Mouse (Mus musculus) lung, embryonic 14.5 days (tissue): ENCODE data around the gene Timm22. TPM values are rescaled to one million over a fixed set of nuclear protein-coding genes. Genes with fewer than 3 reads are reported as not detected.

Experiments
- ATAC-seq: fragments of 200-750 bp; cut with Nextera tagmentation; 2 replicates; pipeline ENCODE4 v1.8.0; 2017; ENCODE audit warnings: mild to moderate bottlenecking, moderate TSS enrichment, moderate library complexity; ENCODE audit not compliant: insufficient read depth
- DNase-seq: peaks from one replicate; pipeline ENCODE4 v3.0.0-alpha.2; 2015
- H3K27ac ChIP-seq: fragments of 300-500 bp; sonication (generic); 2 replicates; pipeline ENCODE4 v1.5.1; 2014; ENCODE audit warnings: low read depth, mild to moderate bottlenecking, moderate library complexity
- H3K27me3 ChIP-seq: fragments of 300-500 bp; sonication (generic); 2 replicates; pipeline ENCODE4 v1.6.1; 2014; ENCODE audit warnings: low read length, control low read depth; ENCODE audit not compliant: insufficient read depth
- H3K36me3 ChIP-seq: fragments of 300-500 bp; sonication (generic); 2 replicates; pipeline ENCODE4 v1.6.1; 2014; ENCODE audit warnings: control low read depth; ENCODE audit not compliant: insufficient read depth
- H3K4me1 ChIP-seq: fragments of 300-500 bp; sonication (generic); 2 replicates; pipeline ENCODE4 v1.6.1; 2014; ENCODE audit warnings: antibody characterized with exemption, control low read depth; ENCODE audit not compliant: insufficient read depth
- H3K4me2 ChIP-seq: fragments of 300-500 bp; sonication (generic); 2 replicates; pipeline ENCODE4 v1.6.1; 2014; ENCODE audit warnings: mild to moderate bottlenecking
- H3K4me3 ChIP-seq: fragments of 300-500 bp; sonication (generic); 2 replicates; pipeline ENCODE4 v1.5.1; 2014; ENCODE audit warnings: low read depth, low read length
- H3K9ac ChIP-seq: fragments of 300-500 bp; sonication (generic); 2 replicates; pipeline ENCODE4 v1.6.1; 2014
- H3K9me3 ChIP-seq: fragments of 300-500 bp; sonication (generic); 2 replicates; pipeline ENCODE4 v1.6.1; 2016; ENCODE audit warnings: low read depth, low read length, control low read depth
- CTCF ChIP-seq: IDR thresholded peaks from 2 replicates; pipeline ENCODE4 v1.5.1; 2016; ENCODE audit warnings: antibody characterized with exemption, low read depth
- WGBS: fragments of 180-500 bp; shearing (Covaris S2); extraction: QIAGEN DNeasy Blood & Tissue Kit; methylation state at CpG from one replicate; pipeline ENCODE4 v1.1.7; 2014; 5-methylcytosine and 5-hydroxymethylcytosine counted together
- polyA plus RNA-seq: library from polyadenylated mRNA; unstranded; fragments of >200 nt; fragmentation: Nextera tagmentation; extraction: Ambion mirVana; gene quantifications from 2 replicates; pipeline ENCODE4 v1.2.1, GENCODE M21; 2014

Timm22 gene
- polyA plus RNA-seq: 120 and 127 TPM in 2 replicates

DNA sequence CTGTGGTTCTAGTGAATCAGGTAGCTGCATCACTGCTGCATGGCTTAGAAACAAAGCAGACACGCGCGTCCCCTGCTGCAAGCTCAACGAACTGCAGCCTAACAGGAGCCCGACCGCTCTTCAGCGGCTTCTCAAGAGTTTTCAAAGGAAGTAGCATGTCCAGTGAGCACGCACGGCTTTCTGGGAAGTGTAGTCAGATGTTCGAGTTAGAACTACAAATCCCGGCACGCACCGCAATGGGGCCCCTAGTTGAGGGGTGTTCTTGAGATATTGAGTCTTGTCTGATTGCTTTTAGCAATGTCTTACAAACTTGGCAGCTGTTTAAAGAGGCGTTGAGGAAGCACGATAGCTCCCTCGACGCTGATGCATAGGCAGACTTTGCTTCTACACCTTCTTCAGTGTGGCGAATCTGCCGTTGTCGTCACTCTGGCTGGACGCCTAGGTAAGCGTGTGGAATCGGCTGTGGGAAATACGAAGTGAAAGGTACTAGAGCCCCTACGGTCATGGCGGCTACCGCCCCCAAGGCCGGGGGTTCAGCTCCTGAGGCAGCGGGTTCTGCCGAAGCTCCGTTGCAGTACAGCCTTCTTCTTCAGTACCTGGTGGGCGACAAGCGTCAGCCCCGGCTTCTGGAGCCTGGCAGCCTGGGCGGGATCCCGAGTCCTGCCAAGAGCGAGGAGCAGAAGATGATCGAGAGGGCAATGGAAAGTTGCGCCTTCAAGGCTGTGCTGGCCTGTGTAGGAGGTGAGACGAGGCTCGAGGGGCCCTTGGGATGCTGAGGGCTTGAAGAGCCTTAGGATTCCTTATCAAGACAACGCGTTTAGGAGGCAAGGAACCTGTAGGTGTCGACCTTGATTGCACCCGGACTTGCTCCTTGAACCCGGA, at the start of gene Timm22:
TSS of gene Timm22 (plus strand) at position 251 of the 882 bp plus-strand sequence.
- Histone ChIP-seq H3K4me2 (peak within 1 kb of the TSS; percentile 84), H3K9me3 (no peaks in the 10 kb centered on the region), H3K27ac (peak within 1 kb of the TSS; percentile 68), H3K4me3 (peak within 1 kb of the TSS; percentile 91), H3K4me1 (0 out of 2 replicates have a peak, but pooled peaks cover 3% of the 10 kb centered on the region), H3K9ac (peak within 1 kb of the TSS; percentile 92), H3K36me3 (peaks cover 14% of the 10 kb centered on the region), H3K27me3 (no peaks in the 10 kb centered on the region)
- TF ChIP-seq CTCF: peak; percentile 99
- peak; percentile 100 for DNase-seq
- peak; percentile 97 for ATAC-seq
- under 1% methylated on average over 46 of the region's 46 CpGs for WGBS

GRCm38 (mm10) chr11:76357464-76357863, 49.3 kb upstream of the Timm22 start:
- Histone ChIP-seq H3K4me1 (peaks cover 16% of the 10 kb centered on the region; the same call in 1 of the 2 replicates), H3K27ac (no peak overlapping the region)

GRCm38 (mm10) chr11:76358628-76359320, 48.0 kb upstream of the Timm22 start:
- Histone ChIP-seq H3K27me3 (no peaks in the 10 kb centered on the region), H3K4me2 (peak overlapping the region; percentile 35), H3K9ac (no peak overlapping the region), H3K4me3 (no peak overlapping the region), H3K9me3 (no peaks in the 10 kb centered on the region), H3K4me1 (peaks cover 24% of the 10 kb centered on the region; the same call in 1 of the 2 replicates), H3K36me3 (no peaks in the 10 kb centered on the region), H3K27ac (peak overlapping the region; percentile 72)
- 29% methylated on average over 14 of the region's 14 CpGs for WGBS
- DNase-seq: peak; percentile 84
- no peak for TF ChIP-seq CTCF
- peak; percentile 49; the same call in 1 of the 2 replicates for ATAC-seq

More at GRCm38 (mm10) chr11:76357464-76357863, 49.3 kb upstream of the Timm22 start:
- DNase-seq (no peak), ATAC-seq (no peak)
- Histone ChIP-seq H3K9ac (no peak overlapping the region), H3K4me2 (no peak overlapping the region), H3K4me3 (no peak overlapping the region), H3K9me3 (no peaks in the 10 kb centered on the region), H3K36me3 (no peaks in the 10 kb centered on the region), H3K27me3 (no peaks in the 10 kb centered on the region)
- TF ChIP-seq CTCF: no peak
- 59% methylated on average over 12 of the region's 12 CpGs for WGBS

- no peak for DNase-seq
- Histone ChIP-seq H3K4me1 (peaks cover 28% of the 10 kb centered on the region; the same call in 1 of the 2 replicates), H3K36me3 (no peaks in the 10 kb centered on the region), H3K9me3 (no peaks in the 10 kb centered on the region), H3K4me2 (no peak overlapping the region), H3K27ac (no peak overlapping the region), H3K4me3 (no peak overlapping the region), H3K27me3 (no peaks in the 10 kb centered on the region), H3K9ac (no peak overlapping the region)
- ATAC-seq: no peak
- TF ChIP-seq CTCF: no peak
- WGBS: 83% methylated on average over 6 of the region's 6 CpGs
Measured at GRCm38 (mm10) chr11:76360255-76360654, 46.5 kb upstream of the Timm22 start.

DNA sequence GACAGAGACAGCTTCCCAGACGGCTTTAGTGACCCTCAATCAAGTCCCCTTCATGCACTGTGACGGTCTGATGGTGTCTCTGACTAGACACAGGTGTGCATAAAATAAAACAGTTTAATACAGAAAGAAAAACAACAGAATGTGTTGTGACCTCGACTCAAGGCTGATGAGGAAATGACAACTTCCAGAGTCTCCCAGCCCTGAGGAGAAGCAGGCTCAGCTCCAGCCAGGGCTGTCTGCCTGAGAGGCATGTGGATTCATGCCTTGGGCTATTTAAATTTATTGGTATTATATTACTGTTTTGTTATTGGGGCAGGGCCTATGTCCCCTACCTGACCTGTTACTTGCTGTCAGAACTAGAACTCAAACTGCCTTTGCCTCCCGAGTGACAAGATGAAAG, 45.3 kb upstream of the Timm22 start:
- ATAC-seq: no peak
- Histone ChIP-seq H3K4me1 (peaks cover 28% of the 10 kb centered on the region; the same call in 1 of the 2 replicates), H3K36me3 (peaks cover under 1% of the 10 kb centered on the region; the same call in 1 of the 2 replicates), H3K27me3 (no peaks in the 10 kb centered on the region), H3K4me3 (no peak overlapping the region), H3K9me3 (no peaks in the 10 kb centered on the region), H3K4me2 (no peak overlapping the region), H3K27ac (no peak overlapping the region), H3K9ac (no peak overlapping the region)
- DNase-seq: no peak
- 48% methylated on average over 4 of the region's 4 CpGs for WGBS
- TF ChIP-seq CTCF: no peak

DNA sequence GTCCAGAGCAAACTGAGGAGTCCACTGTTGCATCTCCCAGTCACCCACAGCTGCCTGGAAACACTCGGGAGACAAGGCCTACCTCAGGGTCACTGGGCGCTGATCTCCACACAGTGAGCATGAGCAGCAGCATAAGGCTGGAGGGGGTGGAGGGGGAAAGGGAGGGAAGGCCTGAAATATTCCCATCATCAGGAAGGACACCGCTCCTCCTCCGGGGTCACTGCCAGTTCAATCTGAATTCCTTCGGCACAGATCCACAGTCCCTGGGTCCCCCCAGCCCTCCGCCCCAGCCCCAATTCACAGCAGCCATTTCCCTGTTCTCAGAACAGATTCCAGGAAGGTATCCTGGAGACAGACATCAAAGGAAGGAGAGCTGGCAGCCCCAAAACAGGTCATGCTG, 43.6 kb upstream of the Timm22 start:
- no peaks in the 10 kb centered on the region for H3K27me3 ChIP-seq
- no peak overlapping the region for H3K4me3 ChIP-seq
- peaks cover 3% of the 10 kb centered on the region; the same call in 1 of the 2 replicates for H3K36me3 ChIP-seq
- peak overlapping the region; percentile 5; the same call in 1 of the 2 replicates for H3K27ac ChIP-seq
- H3K4me1 ChIP-seq: peaks cover 17% of the 10 kb centered on the region; the same call in 1 of the 2 replicates
- DNase-seq (no peak), ATAC-seq (no peak)
- no peak for TF ChIP-seq CTCF
- H3K4me2 ChIP-seq: peak overlapping the region; percentile 34; the same call in 1 of the 2 replicates
- H3K9ac ChIP-seq: no peak overlapping the region
- 9% methylated on average over 6 of the region's 6 CpGs for WGBS
- no peaks in the 10 kb centered on the region for H3K9me3 ChIP-seq
